Mouse (Mus musculus): ENCODE results near the gene Coa7. TPM values are rescaled to one million over a fixed set of nuclear protein-coding genes. Genes with fewer than 3 reads are reported as not detected.

The Coa7 gene
- polyA plus RNA-seq, 1 experiment from 2014 or later, result 30.0 TPM

DNA sequence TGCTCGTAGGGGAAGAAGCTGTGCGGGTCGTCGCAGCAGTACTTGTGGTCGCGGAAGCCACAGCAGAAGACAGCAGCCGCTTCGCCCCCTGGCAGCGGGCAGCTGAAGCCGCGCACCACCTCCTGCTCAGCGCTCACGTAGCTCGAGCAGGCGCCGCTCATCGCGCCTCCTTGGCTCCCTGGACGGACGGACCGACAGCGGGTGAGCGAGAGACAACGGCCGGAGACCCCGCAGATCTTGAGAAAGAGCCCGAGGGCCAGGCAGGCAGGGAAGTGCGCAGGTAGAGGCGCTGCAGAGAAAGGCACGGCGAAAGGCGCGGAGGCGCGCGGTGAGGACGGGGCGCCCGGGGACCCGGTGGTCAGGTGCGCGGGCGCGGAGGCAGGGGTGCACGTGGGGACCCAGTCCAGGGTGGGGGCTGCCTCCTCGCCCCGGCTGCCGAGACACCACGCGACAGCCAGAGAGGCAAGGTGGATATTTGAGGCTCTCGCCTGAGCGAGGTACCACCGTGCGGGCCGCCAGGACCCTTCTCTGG is 55.3 kb downstream of the Coa7 start, which contains the start of gene Shisal2a:
Gene Shisal2a (minus strand): TSS at position 167 of the 532 bp plus-strand sequence.
- H3K27me3 ChIP-seq, result no peaks in the 10 kb centered on the region
- in situ Hi-C loops (cut with MboI; ENCODE audit: low pct_unique_long_range_greater_than_20kb), result no loop called here
- TF ChIP-seq CTCF (IDR thresholded peaks at IDR 0.05), result no peak
- no peak for DNase-seq (ENCODE audit: low read depth, low spot score)
- ChIA-PET POLR2A (no interaction called here), CTCF (no interaction called here)
- no peak for ATAC-seq

DNA sequence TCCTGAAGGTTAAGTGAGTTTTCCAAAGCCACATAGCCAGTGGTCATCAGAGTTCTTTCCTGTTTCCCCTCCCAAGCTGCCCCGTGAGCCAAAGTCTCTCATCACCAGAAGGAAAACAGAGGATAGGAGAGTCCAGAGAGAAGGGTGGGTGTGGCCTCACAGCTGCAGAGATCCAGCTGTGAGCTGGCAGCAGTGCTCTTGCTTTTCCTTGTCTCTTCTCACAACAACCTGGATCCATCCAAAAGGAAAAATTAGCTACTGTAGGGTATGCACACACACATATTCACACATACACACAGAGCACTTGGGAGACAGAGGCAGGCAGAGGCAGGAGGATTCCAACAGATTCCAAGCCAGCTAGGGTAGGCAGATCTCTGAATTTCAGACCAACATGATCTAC is 58.1 kb downstream of the Coa7 start:
- ATAC-seq, result no peak
- TF ChIP-seq CTCF (IDR thresholded peaks at IDR 0.05), result no peak
- no peaks in the 10 kb centered on the region for H3K27me3 ChIP-seq
- DNase-seq (ENCODE audit: low read depth, low spot score), result no peak
- in situ Hi-C loops (cut with MboI; ENCODE audit: low pct_unique_long_range_greater_than_20kb), result loop anchor here (5.0 kb wide), 1 partner anchor 46 kb away; no protein-coding TSS in a partner anchor
- ChIA-PET POLR2A (no interaction called here), CTCF (no interaction called here)

DNA sequence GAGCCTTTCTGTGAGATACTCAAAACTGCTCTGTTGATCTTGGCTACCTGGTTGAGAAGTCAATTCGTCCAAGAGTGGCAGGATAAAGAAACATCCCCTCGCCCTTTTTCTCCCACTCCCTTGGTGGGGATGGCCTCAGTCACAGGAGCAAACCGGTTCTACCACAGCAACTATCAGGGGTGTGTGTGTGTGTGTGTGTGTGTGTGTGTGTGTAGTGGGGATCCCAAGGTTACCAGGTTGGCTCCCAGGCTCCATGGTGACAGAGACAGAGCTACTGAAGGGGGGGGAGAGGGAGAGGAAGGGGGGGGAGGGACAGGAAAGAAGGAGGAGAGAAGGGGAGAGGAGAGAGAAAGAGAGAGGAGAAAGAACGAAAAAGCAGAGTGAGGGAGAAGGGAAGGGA is 59.2 kb downstream of the Coa7 start:
- ATAC-seq, result no peak
- ChIA-PET POLR2A (no interaction called here), CTCF (no interaction called here)
- no peak for TF ChIP-seq CTCF (IDR thresholded peaks at IDR 0.05)
- DNase-seq (ENCODE audit: low read depth, low spot score), result no peak
- in situ Hi-C loops (cut with MboI; ENCODE audit: low pct_unique_long_range_greater_than_20kb), result loop anchor here (5.0 kb wide), 1 partner anchor 45 kb away; no protein-coding TSS in a partner anchor
- H3K27me3 ChIP-seq, result no peaks in the 10 kb centered on the region

DNA sequence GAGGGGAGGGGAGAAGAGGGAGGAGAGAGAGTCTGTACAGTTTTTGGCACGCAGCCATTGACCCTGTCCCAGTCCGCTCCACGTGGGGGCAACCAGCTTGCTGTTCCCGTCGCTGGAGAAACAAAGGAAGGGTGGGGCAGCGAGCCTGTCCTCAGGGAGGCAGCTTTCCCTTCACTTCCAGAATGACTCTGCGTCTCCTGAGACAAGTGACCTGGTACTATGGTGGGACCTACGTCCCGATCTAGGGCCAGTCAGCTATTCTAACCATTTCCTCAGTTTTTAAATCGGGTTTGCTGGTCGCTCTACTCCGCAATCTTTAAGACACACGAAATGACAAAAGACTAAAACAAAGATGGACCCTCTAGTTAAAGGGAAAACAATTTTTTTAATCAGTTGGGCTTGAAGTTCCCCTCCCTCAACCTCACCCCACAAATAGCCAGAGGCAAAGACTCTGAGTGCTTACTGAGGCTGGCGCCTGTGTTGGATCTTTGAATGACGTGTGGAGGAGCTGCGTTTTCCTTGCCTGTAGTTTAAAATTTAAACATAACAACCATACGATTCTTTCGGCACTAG is 59.8 kb downstream of the Coa7 start:
- in situ Hi-C loops (cut with MboI; ENCODE audit: low pct_unique_long_range_greater_than_20kb), result loop anchor here (5.0 kb wide), 1 partner anchor 45 kb away; no protein-coding TSS in a partner anchor
- POLR2A ChIA-PET, result no interaction called here
- DNase-seq (ENCODE audit: low read depth, low spot score) (no peak), ATAC-seq (no peak)
- no peaks in the 10 kb centered on the region for H3K27me3 ChIP-seq
- CTCF ChIA-PET, result no interaction called here
- no peak for TF ChIP-seq CTCF (IDR thresholded peaks at IDR 0.05)

GRCm38 (mm10) chr4:108388741-108389140 is 60.8 kb downstream of the Coa7 start:
- no peak for TF ChIP-seq CTCF (IDR thresholded peaks at IDR 0.05)
- ChIA-PET POLR2A (no interaction called here), CTCF (no interaction called here)
- no peak for DNase-seq (ENCODE audit: low read depth, low spot score)
- in situ Hi-C loops (cut with MboI; ENCODE audit: low pct_unique_long_range_greater_than_20kb), result loop anchor here (5.0 kb wide), 1 partner anchor 44 kb away; no protein-coding TSS in a partner anchor
- no peaks in the 10 kb centered on the region for H3K27me3 ChIP-seq
- no peak for ATAC-seq

DNA sequence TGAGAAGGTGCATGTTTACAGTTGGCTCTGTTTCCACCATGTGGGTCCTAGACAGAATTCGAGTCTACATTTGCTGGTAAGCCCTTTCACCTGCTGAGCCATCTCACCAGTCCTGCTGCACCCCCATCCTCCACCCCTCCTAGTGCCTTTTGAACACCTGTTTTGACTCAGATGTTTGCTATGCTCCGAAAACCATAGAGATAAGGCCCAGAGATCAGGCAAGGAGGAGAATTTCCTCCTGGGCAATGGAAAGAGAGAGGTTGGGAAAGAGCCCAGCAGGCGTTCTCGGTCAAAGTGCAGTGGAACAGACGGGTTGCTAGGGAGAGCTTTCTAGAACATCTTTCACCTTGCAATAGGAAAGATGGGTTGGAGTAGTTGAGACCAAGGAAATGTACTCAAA is 63.2 kb downstream of the Coa7 start:
- H3K27me3 ChIP-seq, result no peaks in the 10 kb centered on the region
- in situ Hi-C loops (cut with MboI; ENCODE audit: low pct_unique_long_range_greater_than_20kb), result no loop called here
- ChIA-PET CTCF (interaction anchor here (1.0 kb wide), 1 partner anchor 12 kb away, joined by 4 read pairs; no protein-coding TSS in a partner anchor), POLR2A (no interaction called here)
- no peak for TF ChIP-seq CTCF (IDR thresholded peaks at IDR 0.05)
- ATAC-seq, result no peak
- DNase-seq (ENCODE audit: low read depth, low spot score), result no peak

Other genes with a start within 250 kb of the Coa7 start
- gene Podn, start 231.7 kb upstream of the Coa7 start, polyA plus RNA-seq (2021), result 2.4 TPM
- gene Scp2, start 183.1 kb upstream of the Coa7 start, polyA plus RNA-seq (2021), result 105 TPM
- 32.2 TPM for gene Echdc2, start 162.7 kb upstream of the Coa7 start, polyA plus RNA-seq (2021)
- gene Zyg11a, start 110.1 kb upstream of the Coa7 start, polyA plus RNA-seq (2021), result 0.05 TPM
- 16.8 TPM for gene Zyg11b, start 27.0 kb upstream of the Coa7 start, polyA plus RNA-seq (2021)
- gene Shisal2a, start 55.2 kb downstream of the Coa7 start, polyA plus RNA-seq (2021), result not detected
- gene Gpx7, start 78.8 kb downstream of the Coa7 start, polyA plus RNA-seq (2021), result not detected
- 23.9 TPM for gene Tut4, start 131.3 kb downstream of the Coa7 start, polyA plus RNA-seq (2021)

Measured in Patski (cell line).